Mouse (Mus musculus) liver, embryonic 15.5 days (tissue): ENCODE measurements around the gene Stx3. TPM values are rescaled to one million over a fixed set of nuclear protein-coding genes. Genes with fewer than 3 reads are reported as not detected.
A peak's percentile ranks its signal among the peaks of the same experiment; 100 is the strongest.

Experiments
- ATAC-seq: fragments of 200-750 bp; cut with Nextera tagmentation; 2 replicates; pipeline ENCODE4 v1.8.0; 2017; ENCODE audit warnings: moderate number of reproducible peaks, mild to moderate bottlenecking, moderate library complexity; ENCODE audit not compliant: insufficient read depth
- H3K27ac ChIP-seq: fragments of 300-500 bp; sonication (generic); replicated peaks from 2 replicates; pipeline ENCODE4 v1.5.1; 2015; ENCODE audit warnings: mild to moderate bottlenecking, inconsistent platforms
- H3K27me3 ChIP-seq: fragments of 300-500 bp; sonication (generic); 2 replicates; pipeline ENCODE4 v1.6.1; 2015; ENCODE audit warnings: mild to moderate bottlenecking, inconsistent platforms
- H3K36me3 ChIP-seq: fragments of 300-500 bp; sonication (generic); replicated peaks from 2 replicates; pipeline ENCODE4 v1.6.1; 2015; ENCODE audit warnings: moderate library complexity, mild to moderate bottlenecking, inconsistent platforms
- H3K4me1 ChIP-seq: fragments of 300-500 bp; sonication (generic); replicated peaks from 2 replicates; pipeline ENCODE4 v1.6.1; 2015; ENCODE audit warnings: inconsistent platforms
- H3K4me2 ChIP-seq: fragments of 300-500 bp; sonication (generic); 2 replicates; pipeline ENCODE4 v1.6.1; 2015; ENCODE audit warnings: moderate library complexity, mild to moderate bottlenecking, inconsistent platforms
- H3K4me3 ChIP-seq: fragments of 300-500 bp; sonication (generic); replicated peaks from 2 replicates; pipeline ENCODE4 v1.5.1; 2015; ENCODE audit warnings: mild to moderate bottlenecking, inconsistent platforms
- H3K9ac ChIP-seq: fragments of 300-500 bp; sonication (generic); 2 replicates; pipeline ENCODE4 v1.6.1; 2015; ENCODE audit warnings: moderate library complexity, mild to moderate bottlenecking, inconsistent platforms
- H3K9me3 ChIP-seq: fragments of 300-500 bp; sonication (generic); replicated peaks from 2 replicates; pipeline ENCODE4 v1.6.1; 2016; ENCODE audit warnings: inconsistent platforms
- WGBS: fragments of 180-500 bp; shearing (Covaris S2); methylation state at CpG from one replicate; pipeline ENCODE4 v1.1.7; 2015; ENCODE audit warnings: mixed read lengths; ENCODE audit not compliant: insufficient replicate concordance; 5-methylcytosine and 5-hydroxymethylcytosine counted together
- polyA plus RNA-seq: library from polyadenylated mRNA; unstranded; fragments of >200 nt; fragmentation: Nextera tagmentation; extraction: Ambion mirVana; gene quantifications from 2 replicates; pipeline ENCODE4 v1.2.1, GENCODE M21; 2015

Gene Stx3
- polyA plus RNA-seq, 1 experiment from 2014 or later, result 1.7 TPM

GRCm38 (mm10) chr19:11770205-11770892, 48.9 kb downstream of the Stx3 start, which contains the start of gene Mrpl16:
TSS of gene Mrpl16 (plus strand) at chr19:11770391.
- Histone ChIP-seq H3K4me1 (peaks cover 18% of the 10 kb centered on the region), H3K27ac (peak within 1 kb of the TSS; percentile 70), H3K4me2 (peak within 1 kb of the TSS; percentile 79), H3K4me3 (peak within 1 kb of the TSS; percentile 72), H3K27me3 (no peaks in the 10 kb centered on the region), H3K9ac (peak within 1 kb of the TSS; percentile 71), H3K9me3 (no peaks in the 10 kb centered on the region), H3K36me3 (peaks cover 24% of the 10 kb centered on the region)
- under 1% methylated on average over 30 of the region's 30 CpGs for whole genome bisulfite sequencing
- peak; percentile 88 for ATAC-seq

GRCm38 (mm10) chr19:11769257-11769920, 49.8 kb downstream of the Stx3 start:
- peaks cover 18% of the 10 kb centered on the region for H3K4me1 ChIP-seq
- no peaks in the 10 kb centered on the region for H3K9me3 ChIP-seq
- 78% methylated on average over 5 of the region's 5 CpGs for WGBS
- no peak overlapping the region for H3K27ac ChIP-seq
- peaks cover 16% of the 10 kb centered on the region for H3K36me3 ChIP-seq
- H3K27me3 ChIP-seq, result no peaks in the 10 kb centered on the region
- peak overlapping the region; percentile 79 for H3K4me2 ChIP-seq
- peak overlapping the region; percentile 72 for H3K4me3 ChIP-seq
- H3K9ac ChIP-seq, result no peak overlapping the region
- no peak for ATAC-seq

GRCm38 (mm10) chr19:11768163-11768562, 51.0 kb downstream of the Stx3 start:
- WGBS, result 4% methylated on average over 3 of the region's 3 CpGs
- no peak overlapping the region for H3K4me3 ChIP-seq
- H3K4me2 ChIP-seq, result no peak overlapping the region
- H3K27me3 ChIP-seq, result no peaks in the 10 kb centered on the region
- no peak overlapping the region for H3K9ac ChIP-seq
- H3K9me3 ChIP-seq, result no peaks in the 10 kb centered on the region
- H3K4me1 ChIP-seq, result peaks cover 18% of the 10 kb centered on the region
- H3K27ac ChIP-seq, result no peak overlapping the region
- peaks cover 4% of the 10 kb centered on the region for H3K36me3 ChIP-seq
- ATAC-seq, result no peak

- ATAC-seq, result no peak
- Histone ChIP-seq H3K9ac (no peak overlapping the region), H3K27ac (0 out of 2 replicates have a peak overlapping the region, but pooled peaks have one; percentile 1)
These were observed 52.8 kb downstream of the Stx3 start for GRCm38 (mm10) chr19:11766413-11766812.

GRCm38 (mm10) chr19:11765059-11765458, 54.1 kb downstream of the Stx3 start:
- Histone ChIP-seq H3K27me3 (no peaks in the 10 kb centered on the region), H3K4me1 (peaks cover 7% of the 10 kb centered on the region; the same call in 1 of the 2 replicates), H3K27ac (no peak overlapping the region), H3K9me3 (no peaks in the 10 kb centered on the region), H3K4me3 (no peak overlapping the region), H3K36me3 (no peaks in the 10 kb centered on the region), H3K9ac (no peak overlapping the region), H3K4me2 (no peak overlapping the region)
- 62% methylated on average over 3 of the region's 3 CpGs for WGBS
- ATAC-seq, result no peak

More at GRCm38 (mm10) chr19:11766413-11766812, 52.8 kb downstream of the Stx3 start:
- Histone ChIP-seq H3K4me1 (peaks cover 18% of the 10 kb centered on the region), H3K36me3 (no peaks in the 10 kb centered on the region), H3K27me3 (no peaks in the 10 kb centered on the region), H3K4me2 (no peak overlapping the region), H3K4me3 (no peak overlapping the region), H3K9me3 (no peaks in the 10 kb centered on the region)
- WGBS, result 31% methylated on average over 4 of the region's 4 CpGs

GRCm38 (mm10) chr19:11747298-11747697, 71.9 kb downstream of the Stx3 start, which contains the start of gene Gif:
TSS of gene Gif (plus strand) at chr19:11747554.
- H3K27ac ChIP-seq, result no peak within 1 kb of the TSS
- no peak within 1 kb of the TSS for H3K4me2 ChIP-seq
- H3K27me3 ChIP-seq, result no peaks in the 10 kb centered on the region
- H3K4me1 ChIP-seq, result peaks cover 11% of the 10 kb centered on the region
- H3K9ac ChIP-seq, result no peak within 1 kb of the TSS
- H3K4me3 ChIP-seq, result no peak within 1 kb of the TSS
- 78% methylated on average over 2 of the region's 2 CpGs for WGBS
- no peaks in the 10 kb centered on the region for H3K9me3 ChIP-seq
- H3K36me3 ChIP-seq, result no peaks in the 10 kb centered on the region
- ATAC-seq, result no peak

GRCm38 (mm10) chr19:11745680-11746079, 73.5 kb downstream of the Stx3 start:
- H3K4me2 ChIP-seq, result no peak overlapping the region; the same call in 1 of the 2 replicates
- H3K4me1 ChIP-seq, result peaks cover 11% of the 10 kb centered on the region
- no peaks in the 10 kb centered on the region for H3K27me3 ChIP-seq
- H3K4me3 ChIP-seq, result no peak overlapping the region
- no peaks in the 10 kb centered on the region for H3K9me3 ChIP-seq
- peak; percentile 83 for ATAC-seq
- no peak overlapping the region for H3K9ac ChIP-seq
- H3K27ac ChIP-seq, result no peak overlapping the region
- H3K36me3 ChIP-seq, result no peaks in the 10 kb centered on the region

- Histone ChIP-seq H3K27me3 (no peaks in the 10 kb centered on the region), H3K9me3 (no peaks in the 10 kb centered on the region), H3K4me2 (no peak overlapping the region), H3K4me1 (peaks cover 4% of the 10 kb centered on the region; the same call in 1 of the 2 replicates), H3K36me3 (no peaks in the 10 kb centered on the region), H3K9ac (no peak overlapping the region), H3K4me3 (no peak overlapping the region), H3K27ac (no peak overlapping the region)
- 11% methylated on average over 1 of the region's 1 CpGs for WGBS
- ATAC-seq, result peak; percentile 67; the same call in 1 of the 2 replicates
These were observed 82.7 kb downstream of the Stx3 start for GRCm38 (mm10) chr19:11736455-11736854.

GRCm38 (mm10) chr19:11730278-11730677, 88.9 kb downstream of the Stx3 start:
- H3K9ac ChIP-seq, result no peak overlapping the region
- no peak overlapping the region for H3K27ac ChIP-seq
- peaks cover 16% of the 10 kb centered on the region for H3K4me1 ChIP-seq
- 36% methylated on average over 1 of the region's 1 CpGs for WGBS
- no peak overlapping the region for H3K4me2 ChIP-seq
- no peak overlapping the region for H3K4me3 ChIP-seq
- no peaks in the 10 kb centered on the region for H3K36me3 ChIP-seq
- no peaks in the 10 kb centered on the region for H3K27me3 ChIP-seq
- no peak for ATAC-seq
- no peaks in the 10 kb centered on the region for H3K9me3 ChIP-seq

GRCm38 (mm10) chr19:11727304-11727703, 91.9 kb downstream of the Stx3 start:
- Histone ChIP-seq H3K27ac (peak overlapping the region; percentile 31; the same call in 1 of the 2 replicates), H3K9me3 (no peaks in the 10 kb centered on the region), H3K4me2 (0 out of 2 replicates have a peak overlapping the region, but pooled peaks have one; percentile 5), H3K9ac (no peak overlapping the region), H3K4me3 (no peak overlapping the region), H3K27me3 (no peaks in the 10 kb centered on the region), H3K36me3 (no peaks in the 10 kb centered on the region), H3K4me1 (peaks cover 16% of the 10 kb centered on the region)
- 18% methylated on average over 5 of the region's 5 CpGs for WGBS
- ATAC-seq, result peak; percentile 75

GRCm38 (mm10) chr19:11725915-11726314, 93.3 kb downstream of the Stx3 start:
- WGBS, result 11% methylated on average over 2 of the region's 2 CpGs

More at GRCm38 (mm10) chr19:11725915-11726314, 93.3 kb downstream of the Stx3 start:
- no peak overlapping the region for H3K9ac ChIP-seq
- H3K4me1 ChIP-seq, result peaks cover 16% of the 10 kb centered on the region
- no peaks in the 10 kb centered on the region for H3K36me3 ChIP-seq
- no peaks in the 10 kb centered on the region for H3K9me3 ChIP-seq
- peak; percentile 86 for ATAC-seq
- no peak overlapping the region for H3K4me3 ChIP-seq
- H3K27ac ChIP-seq, result 0 out of 2 replicates have a peak overlapping the region, but pooled peaks have one; percentile 72
- H3K27me3 ChIP-seq, result no peaks in the 10 kb centered on the region
- H3K4me2 ChIP-seq, result no peak overlapping the region
